Mouse (Mus musculus): Measurements from ENCODE around the gene Olfr1410.

DNA sequence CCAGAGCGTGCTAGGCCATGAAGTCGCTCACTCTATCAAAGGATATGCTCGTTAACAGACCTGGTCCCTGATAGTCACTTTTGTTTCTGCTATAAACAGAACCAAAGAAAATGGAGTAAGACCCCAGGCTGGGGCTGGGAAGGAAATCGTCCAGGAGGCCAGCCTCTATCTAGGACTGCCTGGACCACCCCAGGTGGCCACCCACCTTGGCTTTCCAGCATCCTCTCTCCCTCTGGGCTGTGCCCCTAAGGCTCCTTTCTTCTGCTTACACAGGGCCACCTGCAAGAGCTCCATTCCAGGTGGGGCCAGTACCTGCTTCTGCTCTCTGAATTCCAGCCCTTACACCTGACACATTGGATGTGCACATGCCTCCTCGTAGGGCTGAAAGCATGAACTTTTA is 26.6 kb downstream of the Olfr1410 start:
- TF ChIP-seq RAD21 (IDR thresholded peaks at IDR 0.05; ENCODE audit: low read depth, low read length) = no peak
- TF ChIP-seq MAX (IDR thresholded peaks at IDR 0.05; ENCODE audit: low read length) = no peak
- no peak for TF ChIP-seq MYB (IDR thresholded peaks at IDR 0.05; ENCODE audit: low read depth, low read length)
- no peak for TF ChIP-seq POLR2A (IDR thresholded peaks at IDR 0.05; ENCODE audit: control insufficient read depth in 1 of 2, insufficient read depth in 1 of 2, low read depth in 1 of 2, low read length in 2 of 2, poor library complexity in 1 of 2)
- TF ChIP-seq ELF1 (IDR thresholded peaks at IDR 0.05; ENCODE audit: low read depth, low read length) = no peak
- TF ChIP-seq CTCF (IDR thresholded peaks at IDR 0.05 in 2 of 3, conservative IDR thresholded peaks at IDR 0.05 in 1 of 3; ENCODE audit: control insufficient read depth in 1 of 3, insufficient read depth in 1 of 3, low read depth in 2 of 3, low read length in 3 of 3, poor library complexity in 1 of 3, severe bottlenecking in 1 of 3) = no peak
- no peak for TF ChIP-seq MAZ (IDR thresholded peaks at IDR 0.05; ENCODE audit: low read depth, low read length)
- TF ChIP-seq USF2 (IDR thresholded peaks at IDR 0.05; ENCODE audit: borderline replicate concordance in 1 of 2, insufficient read depth in 1 of 2, low read depth in 1 of 2, low read length in 2 of 2) = no peak
- TF ChIP-seq GATA1 (IDR thresholded peaks at IDR 0.05; ENCODE audit: low read depth, low read length) = no peak
- no peak for TF ChIP-seq SMC3 (IDR thresholded peaks at IDR 0.05; ENCODE audit: low read depth, low read length)
- no peak for TF ChIP-seq CHD1 (IDR thresholded peaks at IDR 0.05; ENCODE audit: low read depth, low read length)
- TF ChIP-seq POLR2AphosphoS2 (IDR thresholded peaks at IDR 0.05; ENCODE audit: low read length) = no peak
- no peak for TF ChIP-seq NELFE (IDR thresholded peaks at IDR 0.05; ENCODE audit: low read depth, low read length)
